Mouse (Mus musculus) layer of hippocampus, adult 2 months (tissue): ENCODE measurements at regions not wholly inside any gene's neighbourhood (a gene's known extent, or its start where the extent isn't known, plus 50 kb on each side); places are given as distances from the start of the nearest gene placed in this dataset.

Experiments used
- DNase-seq, 2 experiments: peaks; one replicate each; pipeline ENCODE4 v3.0.0; 2022; ENCODE audit warnings: low spot score in 2 of 2
- H3K27ac ChIP-seq: fragments of 200-600 bp; 2 replicates; pipeline ENCODE4 v1.8.1; 2022
- H3K4me3 ChIP-seq: fragments of 200-600 bp; 2 replicates; pipeline ENCODE4 v1.8.1; 2022; ENCODE audit warnings: mild to moderate bottlenecking
- CTCF ChIP-seq: fragments of 200-600 bp; conservative IDR thresholded peaks from 2 replicates; pipeline ENCODE4 v1.8.1; 2022; ENCODE audit warnings: antibody characterized with exemption, mild to moderate bottlenecking, moderate library complexity

GRCm38 (mm10) chr13:107899600-107900229 lies 144.5 kb upstream of the Smim15 start:
- no peak for TF ChIP-seq CTCF
- 0 out of 2 replicates have a peak overlapping the region, but pooled peaks have one; percentile 23 for H3K27ac ChIP-seq
- DNase-seq, result no peak
- no peak overlapping the region for H3K4me3 ChIP-seq

- TF ChIP-seq CTCF, result no peak
- no peak overlapping the region for H3K4me3 ChIP-seq
- H3K27ac ChIP-seq, result no peak overlapping the region
- no peak for DNase-seq
These were observed 146.6 kb upstream of the Smim15 start for GRCm38 (mm10) chr13:107897646-107898045.

DNA sequence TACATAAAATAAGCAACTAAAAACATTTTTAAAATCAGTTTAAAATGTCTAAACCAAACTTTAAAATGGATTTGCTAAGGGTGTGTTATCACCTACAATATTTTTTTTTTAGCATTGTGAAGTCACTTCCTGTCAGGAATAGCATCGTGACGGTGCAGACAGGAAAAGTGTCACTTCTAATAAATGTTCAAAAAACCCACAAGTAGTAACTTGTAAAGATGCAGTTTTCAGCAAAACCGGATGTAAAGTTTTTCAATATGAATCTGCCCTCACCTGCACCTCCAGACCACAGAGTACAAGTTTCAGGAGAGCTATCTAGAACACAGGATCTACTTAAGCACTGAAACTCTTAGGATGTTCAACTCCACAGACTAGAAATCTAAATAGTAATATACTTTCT lies 147.1 kb upstream of the Smim15 start:
- TF ChIP-seq CTCF, result no peak
- H3K27ac ChIP-seq, result no peak overlapping the region
- no peak overlapping the region for H3K4me3 ChIP-seq
- DNase-seq, result no peak

DNA sequence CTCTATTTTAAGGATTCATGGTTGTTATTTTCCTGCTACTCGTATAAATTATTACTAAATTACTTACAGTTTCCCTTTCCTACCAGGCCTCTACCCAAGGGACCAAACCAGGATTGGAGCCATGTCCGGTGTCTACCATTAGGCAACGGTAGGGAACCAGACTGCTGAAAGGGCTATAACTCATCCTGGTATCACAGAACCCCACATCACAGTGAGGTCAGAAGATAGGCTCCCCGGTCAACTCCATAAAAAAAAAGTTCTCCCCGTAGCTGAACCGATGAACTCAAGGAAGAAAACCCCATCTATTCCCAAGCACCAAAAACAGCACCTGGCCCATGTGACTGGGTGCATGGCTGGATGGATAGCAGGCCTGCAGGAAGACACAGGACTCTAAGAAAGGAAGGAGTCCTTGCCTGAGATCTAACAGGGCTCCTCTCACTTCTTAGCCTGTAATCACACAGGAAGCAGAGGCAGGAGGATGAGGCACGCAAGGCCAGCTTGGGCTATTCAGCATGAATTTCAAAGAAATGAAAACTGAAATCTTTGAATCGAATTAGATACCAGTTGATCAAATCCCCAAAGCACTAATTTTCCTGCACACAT lies 150.6 kb upstream of the Smim15 start:
- H3K4me3 ChIP-seq, result no peak overlapping the region
- H3K27ac ChIP-seq, result no peak overlapping the region
- DNase-seq, result no peak
- TF ChIP-seq CTCF, result no peak

GRCm38 (mm10) chr13:107893081-107893480 lies 151.2 kb upstream of the Smim15 start:
- H3K4me3 ChIP-seq, result no peak overlapping the region
- no peak for DNase-seq
- TF ChIP-seq CTCF, result no peak
- H3K27ac ChIP-seq, result no peak overlapping the region

DNA sequence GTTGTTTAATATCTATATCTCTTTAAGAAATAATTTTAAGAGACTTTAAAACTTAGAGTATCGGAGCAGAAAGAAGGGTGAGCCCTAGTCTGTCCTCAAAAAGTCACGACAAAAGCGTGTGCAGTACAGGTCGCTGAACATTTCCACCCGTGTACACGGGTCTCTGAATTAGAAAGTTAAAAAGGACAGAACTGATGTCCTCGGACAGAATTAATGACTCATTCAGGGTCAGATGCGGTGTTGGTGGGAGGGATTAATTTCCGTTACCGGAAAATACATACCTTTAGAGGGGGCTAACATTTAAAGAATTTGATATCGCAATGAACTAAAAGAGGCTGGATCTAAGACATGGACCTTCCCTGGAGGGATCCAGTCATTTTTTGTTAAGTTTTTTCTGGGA lies 152.3 kb upstream of the Smim15 start:
- no peak for TF ChIP-seq CTCF
- H3K27ac ChIP-seq, result peak overlapping the region; percentile 97
- DNase-seq, result no peak
- peak overlapping the region; percentile 90 for H3K4me3 ChIP-seq

GRCm38 (mm10) chr13:107890866-107891821 lies 153.1 kb upstream of the Smim15 start:
- DNase-seq, result peak; percentile 41 to 47
- H3K27ac ChIP-seq, result peak overlapping the region; percentile 97
- peak overlapping the region; percentile 90 for H3K4me3 ChIP-seq
- peak; percentile 55 for TF ChIP-seq CTCF

GRCm38 (mm10) chr13:107889985-107890865 lies 154.0 kb upstream of the Smim15 start:
- peak; percentile 65 for TF ChIP-seq CTCF
- Histone ChIP-seq H3K27ac (peak overlapping the region; percentile 97), H3K4me3 (peak overlapping the region; percentile 90)
- peak; percentile 98 to 99 for DNase-seq

- peak overlapping the region; percentile 85 for H3K4me3 ChIP-seq
- H3K27ac ChIP-seq, result peak overlapping the region; percentile 91
- no peak for TF ChIP-seq CTCF
- DNase-seq, result no peak
These were observed 154.7 kb upstream of the Smim15 start for GRCm38 (mm10) chr13:107889588-107889984.

DNA sequence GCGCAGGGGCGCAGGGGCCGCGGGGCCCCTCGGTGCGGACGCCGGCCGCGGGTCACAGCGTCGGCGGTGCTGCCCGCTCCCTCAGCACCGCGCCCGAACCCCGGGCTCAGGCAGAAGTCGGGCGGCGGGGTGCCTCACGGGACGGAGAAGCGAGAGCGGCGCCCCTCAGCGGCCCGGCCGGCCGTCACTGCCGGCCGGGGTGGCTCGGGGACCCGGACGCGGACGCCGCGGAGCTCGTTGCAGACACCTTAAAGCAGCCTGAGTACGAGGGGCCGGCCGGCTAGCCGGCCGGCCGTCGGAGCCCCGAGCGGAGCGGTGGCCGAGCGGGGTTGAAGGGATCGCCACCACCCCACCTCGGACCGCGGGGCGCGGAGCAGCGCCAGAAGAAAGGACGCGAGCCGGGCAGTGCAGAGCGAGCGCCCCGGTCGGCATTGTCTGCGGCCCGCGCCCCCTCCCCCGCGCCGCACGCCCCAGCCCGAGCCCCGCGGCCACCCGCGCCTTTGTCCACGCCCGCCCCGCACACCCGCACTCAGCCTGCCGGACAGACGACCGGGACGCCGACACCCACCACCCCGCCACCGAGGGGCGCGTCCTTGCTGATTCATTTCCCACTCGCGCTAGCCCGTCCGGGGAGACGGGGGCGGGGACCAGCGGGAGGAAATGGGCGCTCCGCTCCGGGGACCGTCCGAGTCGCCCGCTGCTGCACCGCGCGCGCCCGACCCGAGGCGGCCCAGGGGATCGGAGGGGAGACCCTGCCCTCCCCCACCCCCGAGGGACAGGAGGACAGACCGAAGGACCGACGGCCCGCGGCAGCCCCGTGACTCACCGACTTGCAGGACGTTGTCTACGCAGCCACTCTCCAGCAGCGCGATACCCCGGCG lies 155.4 kb upstream of the Smim15 start:
- DNase-seq, result peak in 1 of 2 experiments; percentile 54
- peak overlapping the region; percentile 90 for H3K27ac ChIP-seq

GRCm38 (mm10) chr13:107888231-107888555 lies 156.1 kb upstream of the Smim15 start:
- peak overlapping the region; percentile 90 for H3K27ac ChIP-seq
- H3K4me3 ChIP-seq, result peak overlapping the region; percentile 85
- no peak for TF ChIP-seq CTCF
- DNase-seq, result no peak

More for the DNA sequence above, 155.4 kb upstream of the Smim15 start:
- peak overlapping the region; percentile 85 for H3K4me3 ChIP-seq
- TF ChIP-seq CTCF, result peak; percentile 16; the same call in 1 of the 2 replicates
